Mouse (Mus musculus) hematopoietic stem cell, adult 5-6 weeks (primary cell): ENCODE data around the gene Clgn. TPM values are rescaled to one million over a fixed set of nuclear protein-coding genes. Genes with fewer than 3 reads are reported as not detected.

Source experiments
- ATAC-seq, 2 experiments: fragments of 125-278 bp in 1 of 2; replicated peaks in 1 of 2; 2 replicates each; pipeline ENCODE4 v1.8.0; 2016 to 2017; ENCODE audit warnings: inconsistent platforms in 2 of 2, mild to moderate bottlenecking in 2 of 2, moderate number of reproducible peaks in 2 of 2, low read depth in 1 of 2, moderate TSS enrichment in 1 of 2; ENCODE audit not compliant: low FRiP score in 2 of 2, poor library complexity in 2 of 2, severe bottlenecking in 2 of 2, insufficient read depth in 1 of 2, low TSS enrichment in 1 of 2
- total RNA-seq: library from RNA; stranded (forward); fragments of 172-1452, 232-1000 nt; gene quantifications from 2 replicates; pipeline ENCODE4 v1.2.3, GENCODE M21; 2017

The Clgn gene
- total RNA-seq: 0.25 TPM in 1 of 2 replicates, not detected in the other

GRCm38 (mm10) chr8:83389316-83390005 is at the start of gene Clgn:
Gene Clgn (plus strand): TSS chr8:83389867.
- ATAC-seq: peak; percentile 69 to 76

GRCm38 (mm10) chr8:83342076-83342475 is 47.6 kb upstream of the Clgn start:
- ATAC-seq: no peak

- ATAC-seq: no peak
Measured at GRCm38 (mm10) chr8:83342693-83343092, 47.0 kb upstream of the Clgn start.

- no peak for ATAC-seq
Measured at GRCm38 (mm10) chr8:83348263-83348662, 41.4 kb upstream of the Clgn start, which contains the start of gene Mgat4d. Gene Mgat4d (plus strand): TSS chr8:83348471.

- no peak for ATAC-seq
Measured at GRCm38 (mm10) chr8:83351315-83351714, 38.4 kb upstream of the Clgn start.

- no peak for ATAC-seq
Measured at GRCm38 (mm10) chr8:83363156-83363769, 26.4 kb upstream of the Clgn start.

- no peak for ATAC-seq
Measured at GRCm38 (mm10) chr8:83377231-83377630, 12.4 kb upstream of the Clgn start.

GRCm38 (mm10) chr8:83380141-83380540 is 9.5 kb upstream of the Clgn start:
- no peak for ATAC-seq

GRCm38 (mm10) chr8:83381016-83381415 is 8.7 kb upstream of the Clgn start:
- no peak for ATAC-seq

GRCm38 (mm10) chr8:83382850-83383249 is 6.8 kb upstream of the Clgn start:
- no peak for ATAC-seq

GRCm38 (mm10) chr8:83390006-83390701 is 487 bp downstream of the Clgn start:
- ATAC-seq: no peak; a peak in 1 of 4 replicates

- no peak for ATAC-seq
Measured at GRCm38 (mm10) chr8:83392521-83392920, 2.9 kb downstream of the Clgn start.

GRCm38 (mm10) chr8:83394325-83394724 is 4.7 kb downstream of the Clgn start:
- no peak for ATAC-seq

GRCm38 (mm10) chr8:83396680-83397079 is 7.0 kb downstream of the Clgn start:
- ATAC-seq: no peak

GRCm38 (mm10) chr8:83397726-83398125 is 8.1 kb downstream of the Clgn start:
- ATAC-seq: no peak

- no peak for ATAC-seq
Measured at GRCm38 (mm10) chr8:83405548-83405947, 15.9 kb downstream of the Clgn start.

GRCm38 (mm10) chr8:83406836-83407235 is 17.2 kb downstream of the Clgn start:
- no peak for ATAC-seq

- no peak for ATAC-seq
Measured at GRCm38 (mm10) chr8:83408496-83408895, 18.8 kb downstream of the Clgn start.
